Mouse (Mus musculus) 3T3-L1 (cell line): ENCODE results near the gene 4933430I17Rik.
"Not testable (repeated sequence)": the region's sequence is repeated elsewhere in the genome, so short reads cannot be mapped to it uniquely, and the experiment has no call there.

Experiments
- DNase-seq: peaks from one replicate; pipeline ENCODE4 v3.0.0-alpha.2; 2015; ENCODE audit warnings: low read depth, low spot score

Gene 4933430I17Rik

GRCm38 (mm10) chr4:62524651-62525488 is at the start of gene 4933430I17Rik, which contains the start of gene Pole3:
Gene 4933430I17Rik, plus strand, starts transcription at chr4:62525369.
Gene Pole3, minus strand, starts transcription at chr4:62525068.
- DNase-seq, result peak; percentile 97

DNA sequence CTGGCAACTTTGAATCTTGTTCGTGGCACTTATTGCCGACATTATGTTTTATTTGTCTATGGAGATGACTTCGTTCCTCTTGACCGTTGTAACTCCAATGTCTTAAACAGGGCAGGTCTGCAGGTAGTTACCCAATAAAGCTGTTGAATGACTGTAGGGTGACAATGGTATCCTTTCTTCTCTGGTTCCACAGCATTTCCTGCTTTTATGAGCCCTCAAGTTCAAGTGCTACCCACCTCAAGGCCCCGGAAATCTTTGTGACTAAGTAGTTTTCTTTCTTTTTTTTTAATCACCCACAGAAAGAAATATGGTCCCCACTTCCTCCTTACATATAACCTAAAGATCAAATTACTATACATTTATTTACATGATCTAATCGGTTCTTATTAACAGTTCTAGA is 49.4 kb upstream of the 4933430I17Rik start:
- DNase-seq, result no peak

DNA sequence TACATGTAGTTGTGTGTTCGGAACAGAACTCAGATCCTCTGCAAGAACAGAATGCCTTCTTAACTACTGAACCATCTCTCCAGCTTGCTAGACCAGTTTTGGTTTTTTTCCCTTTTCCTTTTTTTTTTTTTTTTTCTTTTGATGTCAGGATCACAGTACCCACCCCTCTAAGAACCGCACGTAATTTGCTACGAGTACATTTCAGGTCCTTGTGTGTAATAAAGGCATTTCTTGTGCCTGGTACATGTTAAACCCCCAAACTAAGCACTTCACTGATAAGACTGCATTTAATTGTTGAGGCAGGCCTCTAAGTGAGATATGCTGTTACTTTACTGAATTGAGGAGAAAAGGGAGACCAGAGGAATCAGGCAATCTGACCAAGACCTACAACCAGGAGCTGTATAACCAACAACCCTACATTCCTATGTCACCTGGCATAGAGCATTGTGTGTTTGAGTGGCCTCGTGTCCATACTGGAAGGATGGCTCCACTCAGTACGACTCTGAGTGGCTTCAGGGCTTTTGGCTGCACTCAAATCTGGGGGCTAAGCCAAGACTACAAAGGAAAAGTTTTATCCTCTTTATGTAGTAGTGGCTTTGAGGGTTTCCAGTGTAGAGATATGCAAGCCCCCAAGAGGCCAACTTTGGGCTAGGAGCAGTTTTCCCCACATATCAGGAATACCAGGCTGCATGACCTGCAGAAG is 47.5 kb upstream of the 4933430I17Rik start:
- DNase-seq, result no peak

- not testable (repeated sequence) for DNase-seq
These were observed 45.6 kb upstream of the 4933430I17Rik start for GRCm38 (mm10) chr4:62479593-62479936.

GRCm38 (mm10) chr4:62479937-62480708 is 45.0 kb upstream of the 4933430I17Rik start, which contains the start of gene Bspry:
Gene Bspry, plus strand, starts transcription at chr4:62480053.
- no peak for DNase-seq

GRCm38 (mm10) chr4:62480709-62481605 is 44.2 kb upstream of the 4933430I17Rik start:
- DNase-seq, result no peak

DNA sequence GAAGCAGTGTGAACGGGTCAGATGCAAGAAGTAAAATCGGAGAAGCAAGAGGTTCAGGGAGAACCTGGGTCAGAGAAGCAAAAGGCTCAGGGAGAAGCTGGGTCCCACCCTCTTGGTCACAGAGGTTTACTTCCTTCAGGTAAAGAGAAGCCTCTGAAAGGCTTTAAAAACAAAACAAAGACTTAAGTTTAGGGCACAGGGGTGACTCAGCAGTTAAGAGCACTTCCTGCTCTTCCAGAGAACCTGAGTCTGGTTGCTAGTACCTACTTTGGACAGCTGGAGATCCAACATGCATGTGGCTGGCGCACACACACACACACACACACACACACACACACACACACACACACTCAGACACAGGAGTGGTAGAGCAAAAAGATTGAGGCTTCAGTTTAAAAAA is 40.2 kb upstream of the 4933430I17Rik start:
- DNase-seq, result no peak

GRCm38 (mm10) chr4:62485450-62486161 is 39.6 kb upstream of the 4933430I17Rik start:
- no peak for DNase-seq

- DNase-seq, result no peak
These were observed 38.9 kb upstream of the 4933430I17Rik start for GRCm38 (mm10) chr4:62486162-62486696.

GRCm38 (mm10) chr4:62487172-62487571 is 38.0 kb upstream of the 4933430I17Rik start:
- no peak for DNase-seq

DNA sequence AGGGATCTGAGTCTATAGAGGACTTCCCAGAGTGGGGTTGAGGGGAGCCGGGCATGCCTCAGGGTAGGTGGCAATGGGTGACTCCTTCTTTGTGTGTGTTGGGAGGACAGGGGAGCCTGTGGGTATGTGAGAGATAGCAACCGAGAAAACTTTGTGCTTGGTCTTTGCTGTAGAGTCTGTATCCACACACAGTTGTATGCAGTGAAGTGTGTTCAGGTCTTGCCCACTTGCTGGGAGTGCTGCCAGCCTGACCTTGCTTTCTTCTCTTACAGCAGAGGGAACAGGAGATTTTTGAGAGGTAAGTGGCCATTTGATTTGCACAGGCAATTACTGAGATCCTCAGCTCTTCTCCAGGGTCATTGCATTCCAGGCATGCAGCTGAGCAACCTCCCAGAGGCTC is 37.3 kb upstream of the 4933430I17Rik start:
- no peak for DNase-seq

DNA sequence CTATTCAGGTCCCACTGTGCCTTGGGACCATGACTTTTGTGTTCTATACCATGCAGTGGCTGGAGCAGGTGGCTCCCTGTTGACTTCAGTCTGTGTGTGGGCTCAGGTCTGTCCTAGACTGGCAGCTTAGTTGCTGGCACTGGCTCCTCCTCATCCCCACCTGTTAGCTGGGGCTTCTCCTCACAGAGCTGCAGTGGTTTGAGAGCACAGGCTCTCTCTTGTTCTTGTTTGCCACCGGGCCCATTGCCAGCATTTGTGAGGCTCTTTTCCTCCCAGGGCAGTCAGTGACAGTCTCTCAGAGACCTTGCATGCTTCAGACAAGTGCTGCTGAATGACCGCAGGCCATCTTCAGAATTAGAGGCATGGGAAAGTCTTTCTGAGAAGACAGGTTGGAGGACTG is 32.5 kb upstream of the 4933430I17Rik start:
- DNase-seq, result no peak

GRCm38 (mm10) chr4:62494230-62494629 is 30.9 kb upstream of the 4933430I17Rik start:
- DNase-seq, result no peak

DNA sequence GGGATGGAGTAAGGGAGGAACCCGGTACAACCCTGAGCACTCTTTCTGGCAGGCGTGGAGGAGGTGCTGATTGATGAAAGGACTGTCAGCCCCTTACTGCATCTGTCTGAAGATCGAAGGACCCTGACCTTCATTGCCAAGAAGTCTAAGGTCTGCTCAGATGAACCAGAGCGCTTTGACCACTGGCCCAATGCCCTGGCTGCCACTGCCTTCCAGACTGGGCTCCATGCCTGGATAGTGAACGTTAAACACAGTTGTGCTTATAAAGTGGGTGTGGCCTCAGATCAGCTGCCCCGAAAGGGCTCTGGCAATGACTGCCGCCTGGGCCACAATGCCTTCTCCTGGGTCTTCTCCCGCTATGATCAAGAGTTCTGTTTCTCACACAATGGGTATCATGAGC is 29.2 kb upstream of the 4933430I17Rik start:
- peak; percentile 58 for DNase-seq

DNA sequence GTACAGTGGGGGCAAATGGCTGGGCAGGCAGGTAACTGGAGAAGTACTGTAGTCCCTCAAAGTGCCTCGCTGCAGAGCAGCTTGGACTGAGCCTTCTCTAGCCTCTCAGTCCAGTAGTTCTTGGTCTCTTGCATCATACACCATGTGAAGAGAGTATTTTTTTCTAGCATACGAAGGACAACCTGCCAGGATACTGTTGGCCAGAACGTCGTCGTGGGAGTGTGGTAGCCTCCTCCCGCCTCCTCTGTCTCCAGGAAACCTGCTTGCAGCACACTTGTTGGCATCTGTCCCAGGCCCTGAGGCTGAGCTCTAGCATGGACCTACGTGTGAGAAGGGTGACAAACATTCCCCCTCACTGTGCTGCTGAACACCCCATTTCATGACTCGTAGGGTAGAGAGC is 28.4 kb upstream of the 4933430I17Rik start:
- peak; percentile 97 for DNase-seq

GRCm38 (mm10) chr4:62500799-62501198 is 24.4 kb upstream of the 4933430I17Rik start:
- DNase-seq, result no peak

DNA sequence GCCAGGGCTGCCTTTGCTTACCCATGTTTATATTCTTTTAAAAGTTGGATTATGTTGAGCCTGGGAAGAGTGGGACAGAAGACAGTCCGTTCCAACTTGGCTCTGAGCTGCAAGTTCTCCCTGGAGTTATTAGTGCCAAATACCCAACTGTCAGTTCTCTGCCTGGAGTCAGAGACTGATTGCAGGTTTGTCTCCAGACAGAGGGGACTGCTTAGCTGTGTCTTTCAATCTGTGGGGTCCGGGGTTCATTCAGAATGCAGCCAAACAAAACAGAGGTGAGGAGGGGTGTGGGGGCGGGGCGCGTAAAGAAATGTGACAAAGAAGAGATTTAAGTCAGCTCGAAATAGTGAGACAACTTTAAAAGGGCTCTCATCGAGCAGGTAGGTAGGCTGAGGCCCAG is 23.6 kb upstream of the 4933430I17Rik start:
- DNase-seq, result peak; percentile 43

DNA sequence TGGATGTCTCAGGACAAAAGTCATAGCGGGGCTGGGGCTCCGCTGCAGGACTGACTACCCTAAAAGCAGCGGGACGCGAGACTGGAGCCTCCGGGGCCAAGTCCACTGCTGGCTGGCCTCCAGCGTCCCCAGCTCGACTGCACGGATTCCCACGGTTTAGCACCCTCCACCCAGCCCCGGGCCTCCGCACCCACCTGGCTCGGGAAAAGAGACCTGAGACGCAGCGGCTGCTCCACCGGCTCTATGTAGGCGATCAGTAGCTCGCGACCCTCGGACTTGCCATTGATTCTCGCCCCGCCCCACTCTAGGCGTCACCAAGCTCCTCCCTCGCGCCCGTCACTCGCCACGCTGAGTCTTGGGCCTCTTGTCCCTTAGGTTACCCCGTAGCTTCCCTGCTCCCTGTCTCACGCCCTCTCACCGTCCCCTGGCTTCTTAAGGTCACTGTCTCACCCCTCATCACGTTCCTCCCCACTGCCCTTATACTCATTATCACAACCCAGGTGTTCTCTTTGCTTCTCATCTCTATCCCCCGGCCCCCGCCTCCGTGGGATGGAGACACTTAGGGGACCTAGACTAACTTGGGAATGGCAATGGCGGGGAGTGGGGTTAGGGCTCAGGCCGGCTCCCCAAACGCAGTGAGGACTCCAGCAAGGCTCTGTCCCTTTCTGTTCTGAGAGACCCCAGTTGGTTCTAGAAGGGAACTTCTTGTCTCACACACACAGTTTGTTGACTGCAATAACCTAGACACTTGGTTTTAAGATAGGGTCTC is 23.0 kb upstream of the 4933430I17Rik start:
- peak; percentile 91 for DNase-seq

DNA sequence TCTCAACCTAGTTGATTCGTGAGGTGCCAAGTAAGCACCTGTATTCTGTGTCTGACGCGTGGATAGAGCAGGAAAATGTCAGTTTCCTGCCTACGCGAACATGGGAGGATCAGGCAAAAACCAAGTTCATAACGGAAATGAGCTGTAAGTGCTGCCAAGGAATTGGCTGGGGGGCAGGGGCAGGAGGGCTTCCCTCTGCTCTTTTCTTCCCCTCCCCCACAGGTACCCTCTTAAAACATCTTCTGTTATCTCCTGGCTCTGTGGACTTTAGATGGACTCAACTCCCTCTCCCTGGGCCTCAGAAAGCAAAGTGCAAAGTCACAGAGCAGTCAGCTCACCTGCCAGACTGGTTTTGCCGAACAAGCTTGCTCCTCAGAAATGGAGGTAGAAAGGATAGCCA is 22.2 kb upstream of the 4933430I17Rik start:
- no peak for DNase-seq
